Mouse (Mus musculus): ENCODE results near the gene Abcc8.

GRCm38 (mm10) chr7:46076844-46077243 lies 103.0 kb downstream of the Abcc8 start:
- TF ChIP-seq POLR2A (IDR thresholded peaks at IDR 0.05; ENCODE audit: borderline replicate concordance, control insufficient read depth, low read depth, low read length): no peak
- no peak for TF ChIP-seq CTCF (IDR thresholded peaks at IDR 0.05; ENCODE audit: control insufficient read depth, insufficient read depth, low read length)

Data from bone marrow, adult 2 months (tissue).